Mouse (Mus musculus): ENCODE results near the gene Gm20388. TPM values are rescaled to one million over a fixed set of nuclear protein-coding genes. Genes with fewer than 3 reads are reported as not detected.
"Not testable (repeated sequence)": the region's sequence is repeated elsewhere in the genome, so short reads cannot be mapped to it uniquely, and the experiment has no call there.

Gene Gm20388
- total RNA-seq, 2 experiments from 2014 or later, result 4.4 to 7.8 TPM

DNA sequence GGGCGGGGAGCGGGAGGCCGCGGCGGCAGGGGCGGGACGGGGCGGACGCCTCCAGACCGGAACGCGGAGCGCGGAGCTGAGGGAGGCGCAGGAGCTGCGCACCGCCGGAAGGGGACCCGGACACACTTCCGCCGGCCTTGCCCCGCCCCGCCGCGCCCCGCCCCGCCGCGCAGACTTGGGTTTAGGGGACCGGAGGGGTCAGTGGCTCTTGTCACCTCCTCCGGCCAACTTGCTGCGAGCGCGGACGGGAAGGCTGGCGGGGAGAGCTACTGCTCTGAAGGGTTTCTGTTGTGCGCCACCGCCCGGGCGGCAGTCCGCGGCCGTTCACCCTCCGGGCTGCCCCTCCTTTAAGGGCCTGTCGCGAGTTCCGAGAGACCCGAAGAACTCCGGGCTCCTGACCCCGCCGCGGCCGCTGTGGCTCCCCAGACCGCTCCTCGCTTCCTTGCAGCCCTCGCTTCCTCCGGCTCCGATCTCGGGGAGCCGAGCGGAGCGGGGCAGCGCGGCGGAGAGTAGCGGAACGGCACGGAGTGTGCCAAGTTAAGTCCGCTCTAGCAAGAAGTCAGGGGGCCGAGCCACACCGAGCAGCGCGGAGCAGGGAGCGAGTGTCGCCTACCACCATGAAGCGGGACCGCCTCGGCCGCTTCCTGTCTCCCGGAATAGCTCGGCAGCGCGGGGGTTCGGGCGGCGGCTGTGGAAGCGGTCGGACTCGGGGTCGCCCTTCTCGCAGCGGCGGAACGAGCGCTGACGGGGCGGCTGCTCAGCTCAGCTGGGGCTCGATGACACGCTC, 3343.7 kb downstream of the Gm20388 start, which contains the start of the genes Zfp276 and Vps9d1:
Zfp276 (plus strand) TSS at position 97 of the 787 bp plus-strand sequence.
Vps9d1 (minus strand) TSS at position 250 of the 787 bp plus-strand sequence.
- peak; percentile 78 to 84 for DNase-seq (ENCODE audit: low spot score in 2 of 2)

DNA sequence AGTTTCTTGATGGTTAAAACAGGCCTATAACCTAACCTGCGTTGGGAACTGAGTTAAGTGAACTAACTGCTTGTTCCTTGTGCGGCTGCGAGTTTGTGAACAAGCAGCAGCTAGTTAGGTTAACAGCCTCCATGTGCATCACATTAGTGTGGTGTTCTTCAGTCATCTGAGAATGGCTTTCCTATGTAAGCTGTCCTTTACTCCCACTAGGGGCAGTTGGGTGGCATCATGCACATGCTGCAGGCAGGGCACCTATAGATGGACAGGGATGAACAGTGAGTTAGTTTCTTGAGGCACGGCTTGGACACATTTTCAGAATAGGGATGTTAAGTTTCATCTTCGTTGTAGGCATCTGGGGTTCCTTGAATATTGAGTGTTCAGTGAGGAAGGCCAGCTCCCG, 3344.5 kb downstream of the Gm20388 start:
- no peak for DNase-seq (ENCODE audit: low spot score in 2 of 2)

DNA sequence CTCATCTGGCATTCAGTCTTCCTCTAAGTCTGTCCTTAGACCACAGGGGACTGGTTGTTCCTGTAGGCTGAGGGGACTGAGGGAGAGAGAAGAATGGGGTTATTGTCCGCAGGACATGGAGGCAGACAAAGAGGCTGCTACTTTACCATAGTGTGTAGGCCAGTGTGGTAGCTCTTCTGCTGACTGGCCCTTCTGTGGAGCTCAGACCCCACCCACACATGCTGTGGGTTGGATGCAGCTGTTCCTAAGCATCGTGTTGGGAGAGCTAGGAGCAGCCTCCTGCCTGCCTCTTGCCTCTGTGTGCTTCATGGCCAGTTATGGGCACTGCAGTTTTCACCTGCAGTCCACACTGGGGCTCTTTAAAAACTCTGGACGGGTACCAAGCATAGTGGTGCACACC, 3346.5 kb downstream of the Gm20388 start:
- DNase-seq (ENCODE audit: low spot score in 2 of 2), result peak; percentile 56 to 68

DNA sequence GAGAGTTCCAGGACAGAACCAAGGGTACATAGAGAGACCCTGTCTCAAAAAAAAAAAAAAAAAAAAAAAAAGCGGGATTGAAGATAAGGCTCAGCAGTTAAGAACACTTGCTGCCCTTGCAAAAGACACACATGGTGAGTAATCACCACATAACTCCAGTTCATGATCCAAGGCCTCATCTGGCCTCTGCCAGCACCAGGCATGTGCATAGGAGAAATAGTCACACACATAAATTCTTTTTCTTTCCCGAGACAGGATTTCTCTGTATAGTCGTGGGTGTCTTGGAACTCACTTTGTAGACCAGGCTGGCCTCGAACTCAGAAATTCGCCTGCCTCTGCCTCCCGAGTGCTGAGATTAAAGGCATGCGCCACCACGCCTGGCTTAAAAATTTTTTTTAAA, 3347.0 kb downstream of the Gm20388 start:
- DNase-seq (ENCODE audit: low spot score in 2 of 2), result not testable (repeated sequence)

DNA sequence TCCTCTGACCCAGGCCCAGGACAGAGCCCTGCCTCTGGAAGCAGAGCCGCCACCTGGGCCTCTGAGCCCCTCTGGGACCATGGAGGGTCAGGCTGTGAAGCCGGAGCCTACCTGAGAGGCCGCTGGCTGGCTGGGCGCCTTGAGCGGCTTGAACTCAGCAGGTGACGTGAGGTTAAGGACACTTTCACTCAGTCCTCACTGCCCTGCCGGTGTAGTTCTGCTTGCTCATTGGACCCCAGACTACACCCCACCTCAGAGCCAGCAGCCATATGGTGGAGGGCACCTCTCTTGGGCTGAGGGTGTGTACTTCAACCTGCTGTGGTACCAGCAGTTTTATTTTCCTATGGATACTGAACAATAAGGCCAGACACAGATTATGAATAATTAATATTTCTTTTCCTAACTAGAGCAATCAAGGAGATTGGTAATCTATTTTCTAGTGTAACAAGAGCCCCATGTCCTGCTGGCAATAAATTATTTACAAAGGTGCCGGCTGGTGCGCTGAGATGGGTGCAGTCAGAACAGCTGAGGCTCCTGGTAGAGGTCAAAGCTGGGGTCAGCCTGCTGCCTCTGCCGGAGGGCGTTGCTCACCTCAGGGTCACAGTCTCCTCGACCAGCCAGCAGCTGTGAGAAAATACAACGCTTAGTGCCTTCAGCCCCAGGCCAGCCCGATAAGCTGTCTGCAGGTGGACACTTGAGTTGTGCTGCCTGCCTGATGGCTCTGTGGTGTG, 3357.4 kb downstream of the Gm20388 start:
- DNase-seq (ENCODE audit: low spot score in 2 of 2), result no peak

DNA sequence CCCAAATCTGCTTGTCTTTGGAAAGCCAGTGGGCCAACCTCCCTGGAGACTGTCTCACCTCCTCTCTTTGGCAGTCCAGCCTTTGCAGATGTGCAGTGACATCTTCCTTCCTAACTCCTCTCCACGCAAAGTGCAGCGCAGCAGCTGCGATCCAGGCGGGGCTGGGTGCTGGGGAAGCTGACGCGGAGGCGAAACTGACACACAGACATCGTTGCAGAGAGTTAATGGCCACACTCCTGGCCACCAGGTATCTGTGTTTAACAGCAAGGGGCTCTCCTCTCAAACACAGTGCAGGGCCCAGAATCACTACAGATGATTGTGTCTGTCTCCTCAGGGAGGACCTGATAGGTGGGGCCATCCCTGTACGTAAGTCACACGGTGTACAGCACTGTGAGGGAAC, 3360.5 kb downstream of the Gm20388 start:
- no peak for DNase-seq (ENCODE audit: low spot score in 2 of 2)

DNA sequence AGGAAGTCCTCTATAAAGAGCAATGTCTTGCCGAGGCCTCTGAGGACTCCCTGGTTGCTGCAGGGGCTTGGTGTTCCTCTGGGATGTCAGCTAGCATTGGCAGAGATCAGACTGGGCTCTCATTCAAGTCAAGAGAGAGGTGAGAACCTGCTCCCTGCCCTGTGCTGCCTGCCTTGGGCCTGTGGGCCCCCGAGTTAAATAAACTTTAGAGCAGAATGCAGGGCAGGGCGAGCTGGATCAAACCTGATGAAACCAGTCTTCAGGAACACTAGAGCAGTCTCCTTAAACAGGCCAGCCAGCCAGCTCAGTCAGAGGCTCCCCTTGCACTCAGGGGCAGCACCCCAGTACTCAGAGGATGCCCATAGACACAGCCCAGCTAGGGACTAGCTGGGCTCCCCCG, 3361.3 kb downstream of the Gm20388 start:
- DNase-seq (ENCODE audit: low spot score in 2 of 2), result no peak

DNA sequence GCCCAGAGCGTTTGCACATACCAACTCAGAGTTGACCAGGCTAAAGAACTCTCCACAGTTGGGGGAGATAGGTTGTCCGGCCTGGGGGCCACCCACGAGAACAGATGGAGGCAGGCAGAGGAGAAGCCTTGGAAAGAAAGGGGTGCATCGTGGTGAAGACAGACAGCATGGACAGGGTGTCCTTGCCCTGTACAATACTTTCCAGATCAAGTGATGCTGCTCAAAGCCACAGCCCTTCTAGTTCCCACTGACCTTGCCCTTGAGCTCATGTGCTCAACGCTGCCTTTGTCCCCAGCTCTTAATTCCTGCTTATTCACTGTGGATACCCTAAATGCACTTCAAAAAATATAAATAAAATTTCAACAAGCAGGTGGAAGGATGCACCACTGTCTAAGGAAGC, 3363.8 kb downstream of the Gm20388 start:
- DNase-seq (ENCODE audit: low spot score in 2 of 2), result no peak

DNA sequence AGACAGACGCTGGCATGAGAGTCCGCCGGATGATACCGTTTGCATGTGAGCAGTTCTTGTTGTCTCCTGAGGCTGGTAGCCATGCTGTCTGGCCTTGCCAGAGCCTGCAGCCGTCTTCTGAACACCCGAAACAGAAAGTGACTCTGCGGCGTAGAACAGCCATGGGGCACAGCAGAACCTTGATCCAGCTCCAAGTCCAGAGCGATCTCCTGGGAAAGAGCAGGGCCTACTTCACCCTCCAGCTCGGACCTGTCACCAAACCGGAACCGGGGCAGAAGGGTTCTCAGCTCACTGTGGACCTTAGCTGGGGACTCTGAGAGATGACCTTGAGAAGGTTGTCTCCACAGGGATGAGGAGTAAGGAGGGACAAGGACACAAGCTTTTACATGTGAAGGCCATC, 3364.5 kb downstream of the Gm20388 start:
- DNase-seq (ENCODE audit: low spot score in 2 of 2), result no peak

DNA sequence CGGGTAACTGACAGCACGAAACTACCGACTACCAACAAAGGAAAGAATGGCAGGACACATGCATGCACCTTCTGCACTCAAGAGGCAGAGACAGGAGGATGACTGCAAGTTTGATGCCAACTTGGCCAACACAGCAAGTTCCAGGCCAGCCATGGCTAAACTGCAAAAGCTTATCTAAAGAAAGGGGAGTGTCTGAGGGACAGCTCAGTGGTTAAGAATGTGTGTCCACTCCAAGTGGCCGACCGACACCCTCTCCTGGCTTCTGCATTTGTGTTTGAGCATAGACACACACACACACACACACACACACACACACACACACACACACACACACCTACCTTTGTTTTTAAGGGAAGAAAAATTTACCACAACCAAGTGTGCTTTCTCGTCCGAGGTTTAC, 3367.8 kb downstream of the Gm20388 start:
- no peak for DNase-seq (ENCODE audit: low spot score in 2 of 2)

DNA sequence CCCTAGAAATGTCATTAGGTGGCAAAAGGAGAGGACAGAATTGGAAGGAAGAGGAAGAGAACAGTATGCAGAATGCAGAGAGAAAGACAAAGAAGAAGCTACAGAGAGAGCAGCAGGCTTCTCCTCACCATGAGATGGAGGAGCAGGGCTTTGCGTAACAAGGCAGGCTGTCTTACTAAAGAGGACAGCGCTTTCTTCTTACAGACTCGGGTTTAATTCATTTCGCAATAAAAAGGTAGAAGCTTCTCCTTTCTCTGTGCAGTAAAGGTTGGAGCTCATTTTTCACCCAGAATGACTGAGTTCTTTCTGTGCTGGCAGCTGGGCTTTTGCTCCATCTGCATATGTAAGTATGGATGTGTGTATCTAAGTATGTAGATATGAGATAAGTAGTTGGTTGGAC, 3369.2 kb downstream of the Gm20388 start:
- no peak for DNase-seq (ENCODE audit: low spot score in 2 of 2)

DNA sequence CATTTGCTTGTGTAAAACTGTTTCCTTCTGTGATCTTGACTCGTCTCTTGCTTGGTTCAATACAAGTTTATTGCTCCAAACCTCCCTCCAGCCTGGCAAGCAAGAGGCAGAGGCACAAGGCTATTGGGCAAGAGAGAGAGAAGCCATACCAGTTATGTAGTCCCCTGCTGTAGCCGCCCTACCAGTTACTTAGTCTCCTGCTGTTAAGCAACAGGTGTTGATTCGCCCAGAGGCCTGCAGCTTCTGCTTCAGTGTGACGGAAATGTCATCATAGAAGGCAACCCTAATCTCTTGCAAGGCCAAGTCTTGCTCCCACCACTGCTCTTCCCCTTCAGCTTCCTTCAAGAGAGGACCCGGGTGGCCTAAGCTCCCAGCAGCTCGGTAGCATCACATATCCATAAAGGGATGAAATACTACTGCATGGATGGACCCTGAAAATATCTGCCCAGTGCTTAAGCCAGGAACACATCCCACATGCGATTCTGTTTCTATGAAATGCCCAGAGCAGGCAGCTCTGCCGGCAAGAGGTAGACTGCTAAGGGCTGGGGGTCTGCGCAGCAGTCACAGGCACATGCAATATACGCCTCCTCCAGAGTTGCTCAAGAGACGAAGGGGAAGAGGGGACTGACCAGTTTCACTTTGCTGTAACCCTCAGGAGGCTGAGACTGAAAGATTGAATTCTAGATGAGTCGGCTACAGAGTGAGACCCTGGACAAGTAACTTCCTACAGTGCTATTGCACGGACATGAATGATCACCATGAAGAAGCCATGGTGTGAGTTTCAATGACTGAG, 3369.9 kb downstream of the Gm20388 start:
- DNase-seq (ENCODE audit: low spot score in 2 of 2), result no peak

DNA sequence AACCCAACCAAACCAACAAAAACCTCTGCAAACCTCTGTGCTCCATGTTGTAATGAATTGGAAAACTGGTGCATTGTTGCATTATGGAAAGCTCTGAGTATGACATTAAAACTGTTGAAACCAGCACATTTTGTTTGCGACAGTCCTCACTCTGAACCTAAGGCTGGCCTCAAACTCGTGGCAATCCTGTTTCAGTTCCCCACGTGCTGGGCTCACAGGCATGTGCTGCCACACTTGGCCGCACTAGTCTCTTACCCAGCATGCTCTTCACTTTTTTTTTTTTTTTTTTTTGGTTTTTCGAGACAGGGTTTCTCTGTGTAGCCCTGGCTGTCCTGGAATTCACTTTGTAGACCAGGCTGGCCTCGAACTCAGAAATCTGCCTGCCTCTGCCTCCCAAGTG, 3372.4 kb downstream of the Gm20388 start:
- DNase-seq (ENCODE audit: low spot score in 2 of 2), result not testable (repeated sequence)

DNA sequence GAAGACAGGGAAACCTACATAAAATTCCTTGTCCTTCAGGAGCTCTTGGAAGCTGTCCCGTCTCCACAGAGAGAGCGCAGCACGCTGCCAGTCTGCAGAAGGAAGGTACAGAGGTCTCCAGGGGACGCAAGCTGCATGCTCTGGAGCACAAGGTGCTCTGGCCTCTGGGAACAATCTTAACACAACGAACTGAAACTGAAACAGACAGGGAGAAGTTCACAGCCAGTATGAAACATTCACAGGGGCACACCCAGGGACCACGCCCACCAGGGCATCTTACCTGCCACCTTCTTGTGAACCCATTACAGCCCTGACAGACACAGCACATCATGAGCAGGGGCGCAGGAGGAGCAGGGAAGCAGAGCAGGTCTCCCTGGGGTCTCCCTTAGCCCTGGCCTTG, 3373.3 kb downstream of the Gm20388 start:
- no peak for DNase-seq (ENCODE audit: low spot score in 2 of 2)

DNA sequence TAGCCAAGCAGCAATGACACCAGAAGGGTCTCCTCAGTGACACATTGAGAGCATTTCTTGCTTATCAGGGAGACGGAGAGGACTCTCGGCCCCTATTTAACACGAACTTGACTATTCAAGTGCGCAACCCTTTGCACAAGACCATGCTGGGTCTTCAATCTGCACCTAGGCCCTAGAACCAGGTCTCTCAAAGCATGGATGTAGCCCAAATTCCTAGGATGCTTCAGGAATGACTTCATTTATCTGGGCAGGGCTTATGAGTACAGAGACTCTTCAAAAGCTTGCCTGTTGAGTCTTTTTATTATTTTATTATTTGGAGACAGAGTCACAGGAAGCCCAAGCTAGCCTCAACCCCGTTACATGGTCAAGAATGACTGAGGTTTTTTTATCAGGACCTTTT, 3373.9 kb downstream of the Gm20388 start:
- no peak for DNase-seq (ENCODE audit: low spot score in 2 of 2)

DNA sequence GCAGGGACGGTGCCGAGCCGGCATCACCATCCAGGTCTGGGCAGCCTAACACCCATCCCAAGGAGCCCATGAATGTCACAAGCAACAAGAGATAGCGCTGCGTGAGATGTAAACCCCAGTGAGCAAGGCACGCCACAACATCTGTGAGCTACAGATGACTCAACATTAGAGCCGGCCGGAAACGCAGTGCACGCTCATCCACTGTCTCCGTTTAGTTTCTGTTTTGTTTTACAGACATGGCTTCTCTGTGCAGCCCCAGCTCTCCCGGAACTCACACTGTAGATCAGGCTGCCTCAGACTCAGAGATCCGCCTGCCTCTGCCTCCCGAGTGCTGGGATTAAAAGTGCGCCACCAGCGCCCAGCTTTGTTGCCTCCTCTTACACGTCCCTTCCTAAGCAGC, 3376.7 kb downstream of the Gm20388 start:
- no peak for DNase-seq (ENCODE audit: low spot score in 2 of 2)

DNA sequence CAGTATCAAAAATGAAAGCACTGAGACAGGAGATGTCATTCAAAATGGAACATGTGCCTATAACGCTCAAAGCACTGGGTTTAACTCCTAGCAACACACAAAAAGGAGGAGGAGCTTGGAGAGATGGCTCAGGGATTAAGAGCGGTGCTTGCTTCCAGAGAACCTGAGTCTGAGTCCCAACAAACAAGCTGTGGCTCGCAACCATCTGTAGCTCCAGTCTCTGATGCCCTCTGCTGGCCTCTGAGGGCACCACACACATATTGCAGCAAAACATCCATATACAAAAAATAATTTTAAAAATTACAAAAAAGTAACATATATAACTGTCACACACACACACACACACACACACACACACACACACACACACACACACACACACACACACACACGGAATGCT, 3379.5 kb downstream of the Gm20388 start:
- peak; percentile 25 to 38 for DNase-seq (ENCODE audit: low spot score in 2 of 2)

DNA sequence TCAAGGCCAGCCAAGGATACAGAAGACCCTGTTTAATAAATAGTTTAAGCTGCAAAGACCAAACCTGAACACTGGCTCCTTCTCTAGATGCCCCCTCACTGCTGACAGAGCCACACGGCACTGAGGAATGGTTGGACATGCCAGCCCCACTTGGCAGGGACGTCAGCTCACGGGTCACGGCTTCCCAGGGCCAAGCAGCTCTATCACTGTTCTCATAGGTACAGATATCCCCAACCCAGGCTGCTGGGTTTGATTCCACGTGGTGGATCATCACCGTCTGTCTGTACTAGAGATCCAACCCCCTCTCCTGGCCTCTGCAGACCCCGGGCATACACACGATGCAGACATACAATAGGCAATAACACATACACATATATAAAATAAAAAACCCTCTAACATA, 3380.0 kb downstream of the Gm20388 start:
- DNase-seq (ENCODE audit: low spot score in 2 of 2), result no peak

DNA sequence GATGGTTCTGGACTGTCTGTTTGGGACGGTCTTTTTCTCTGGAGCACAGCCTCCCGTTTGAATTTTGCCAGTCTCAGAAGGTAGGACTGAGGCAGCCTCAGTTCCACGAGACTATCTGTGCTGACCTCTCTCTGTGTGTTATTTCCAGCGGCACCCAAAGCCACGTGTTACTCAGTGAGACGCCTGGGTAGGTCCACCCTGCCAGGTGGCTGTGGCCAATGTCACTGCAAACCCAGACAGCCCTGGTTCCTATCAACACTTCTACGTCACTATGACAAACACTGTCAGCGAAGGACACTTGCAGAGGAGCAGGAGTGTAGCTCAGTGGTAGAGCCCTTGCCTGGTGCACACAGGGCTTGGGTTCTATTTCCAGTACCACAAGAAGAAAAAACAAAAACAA, 3381.1 kb downstream of the Gm20388 start:
- DNase-seq (ENCODE audit: low spot score in 2 of 2), result no peak

DNA sequence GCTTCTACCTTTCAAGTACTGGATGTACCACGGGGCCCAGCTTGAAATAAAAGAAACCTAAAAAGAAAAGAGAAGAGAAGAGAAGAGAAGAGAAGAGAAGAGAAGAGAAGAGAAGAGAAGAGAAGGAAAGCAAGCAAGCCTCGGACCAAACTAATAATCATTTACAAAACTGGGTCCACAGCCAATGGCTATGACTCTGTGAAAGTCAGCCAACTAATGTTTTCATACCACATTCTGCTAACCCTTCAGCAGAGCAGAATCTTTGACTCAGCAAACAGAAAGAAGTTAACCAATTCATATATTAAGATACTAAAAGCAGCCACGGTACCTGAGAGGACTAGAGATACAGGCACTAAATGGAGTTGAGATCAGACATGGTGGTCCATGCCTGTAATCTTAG, 3381.6 kb downstream of the Gm20388 start:
- no peak for DNase-seq (ENCODE audit: low spot score in 2 of 2)

DNA sequence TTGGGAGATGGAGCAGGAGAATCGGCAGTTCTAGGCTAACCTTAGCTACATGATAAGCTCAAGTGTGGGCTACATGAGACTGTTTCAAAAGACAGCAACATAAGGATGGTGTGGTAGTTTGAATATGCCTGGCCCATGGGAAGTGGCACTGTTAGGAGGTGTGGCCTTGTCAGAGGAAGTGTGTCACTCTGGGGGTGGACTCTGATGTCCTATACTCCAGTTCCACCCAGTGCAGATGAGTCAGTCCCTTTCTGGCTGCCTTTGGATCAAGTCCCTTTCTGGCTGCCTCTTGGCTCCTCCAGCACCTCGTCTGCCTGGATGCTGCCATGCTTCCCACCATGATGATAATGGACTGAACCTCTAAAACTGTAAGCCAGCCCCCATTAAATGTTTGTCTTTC, 3382.1 kb downstream of the Gm20388 start:
- DNase-seq (ENCODE audit: low spot score in 2 of 2), result no peak

DNA sequence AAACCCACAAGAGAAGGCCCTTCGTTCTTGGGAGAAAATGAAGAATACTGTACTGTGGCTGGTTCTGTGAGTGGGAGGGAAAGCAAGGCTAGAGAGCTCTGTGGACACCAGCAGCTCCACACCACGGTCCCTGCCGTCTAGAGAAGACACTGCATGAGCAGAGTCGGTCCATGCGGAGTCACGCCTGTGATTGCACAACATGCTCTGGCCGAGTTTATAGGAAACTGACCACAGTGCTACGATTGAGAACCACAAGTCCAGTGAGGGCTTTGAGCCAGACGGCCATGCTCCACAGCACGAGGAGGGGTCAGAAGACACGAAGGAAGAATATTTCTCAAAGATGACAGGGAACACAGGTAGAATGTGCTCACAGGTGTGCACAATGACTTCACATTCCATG, 3387.7 kb downstream of the Gm20388 start:
- no peak for DNase-seq (ENCODE audit: low spot score in 2 of 2)
